Mouse (Mus musculus) frontal cortex, postnatal 36 days (tissue): Measurements from ENCODE around the gene Arhgef2.
"Not testable (repeated sequence)": the region's sequence is repeated elsewhere in the genome, so short reads cannot be mapped to it uniquely, and the experiment has no call there.

ENCODE experiments used
- DNase-seq, 2 experiments: peaks; one replicate each; pipeline ENCODE4 v3.0.0; 2022; ENCODE audit warnings: low spot score in 2 of 2

The Arhgef2 gene

GRCm38 (mm10) chr3:88591044-88591443 is 14.7 kb upstream of the Arhgef2 start:
- DNase-seq: no peak

GRCm38 (mm10) chr3:88591950-88592731 is 13.6 kb upstream of the Arhgef2 start:
- peak; percentile 8 to 50 for DNase-seq

GRCm38 (mm10) chr3:88592942-88593576 is 12.7 kb upstream of the Arhgef2 start:
- no peak for DNase-seq

GRCm38 (mm10) chr3:88593893-88594580 is 11.7 kb upstream of the Arhgef2 start:
- no peak for DNase-seq

- DNase-seq: not testable (repeated sequence)
Observed at GRCm38 (mm10) chr3:88596547-88596946, 9.2 kb upstream of the Arhgef2 start.

GRCm38 (mm10) chr3:88602466-88602865 is 3.3 kb upstream of the Arhgef2 start:
- no peak for DNase-seq

- DNase-seq: peak in 1 of 2 experiments; percentile 37
Observed at GRCm38 (mm10) chr3:88603714-88604161, 2.0 kb upstream of the Arhgef2 start.

- no peak for DNase-seq
Observed at GRCm38 (mm10) chr3:88604863-88605262, 903 bp upstream of the Arhgef2 start.

GRCm38 (mm10) chr3:88607065-88607757 is 1.4 kb downstream of the Arhgef2 start:
- peak; percentile 91 to 93 for DNase-seq

GRCm38 (mm10) chr3:88607758-88608138 is 2.0 kb downstream of the Arhgef2 start:
- DNase-seq: no peak

GRCm38 (mm10) chr3:88609066-88609465 is 3.3 kb downstream of the Arhgef2 start:
- DNase-seq: no peak

- no peak for DNase-seq
Observed at GRCm38 (mm10) chr3:88614418-88614817, 8.7 kb downstream of the Arhgef2 start.

- no peak for DNase-seq
Observed at GRCm38 (mm10) chr3:88615117-88615516, 9.4 kb downstream of the Arhgef2 start.

GRCm38 (mm10) chr3:88615902-88616391 is 10.2 kb downstream of the Arhgef2 start:
- no peak for DNase-seq

GRCm38 (mm10) chr3:88616951-88617500 is 11.3 kb downstream of the Arhgef2 start:
- DNase-seq: no peak

- DNase-seq: no peak
Observed at GRCm38 (mm10) chr3:88618074-88618871, 12.5 kb downstream of the Arhgef2 start.

GRCm38 (mm10) chr3:88619113-88620097 is 13.6 kb downstream of the Arhgef2 start:
- DNase-seq: no peak

- no peak for DNase-seq
Observed at GRCm38 (mm10) chr3:88620146-88620991, 14.6 kb downstream of the Arhgef2 start.
